Mouse (Mus musculus) forebrain, embryonic 14.5 days (tissue): Measurements from ENCODE around the gene Sox2. TPM values are rescaled to one million over a fixed set of nuclear protein-coding genes. Genes with fewer than 3 reads are reported as not detected.

Experiments used
- ATAC-seq: fragments of 200-750 bp; cut with Nextera tagmentation; 2 replicates; pipeline ENCODE4 v1.8.0; 2017; ENCODE audit warnings: mild to moderate bottlenecking, moderate library complexity
- DNase-seq: peaks from one replicate; pipeline ENCODE4 v3.0.0-alpha.2; 2015; ENCODE audit warnings: low spot score
- H3K27ac ChIP-seq: fragments of 300-500 bp; sonication (generic); 2 replicates; pipeline ENCODE4 v1.5.1; 2014; ENCODE audit warnings: low read depth, mild to moderate bottlenecking, control low read depth, low read length, moderate library complexity
- H3K27me3 ChIP-seq: fragments of 300-500 bp; sonication (generic); replicated peaks from 2 replicates; pipeline ENCODE4 v1.6.1; 2014; ENCODE audit warnings: low read length, control low read depth, mixed read lengths; ENCODE audit not compliant: control insufficient read depth, insufficient read depth
- H3K36me3 ChIP-seq: fragments of 300-500 bp; sonication (generic); 2 replicates; pipeline ENCODE4 v1.6.1; 2014; ENCODE audit warnings: low read length, control low read depth; ENCODE audit not compliant: control insufficient read depth, insufficient read depth
- H3K4me1 ChIP-seq: fragments of 300-500 bp; sonication (generic); 2 replicates; pipeline ENCODE4 v1.6.1; 2014; ENCODE audit warnings: antibody characterized with exemption, low read length, control low read depth; ENCODE audit not compliant: control insufficient read depth, insufficient read depth
- H3K4me2 ChIP-seq: fragments of 300-500 bp; sonication (generic); 2 replicates; pipeline ENCODE4 v1.6.1; 2014; ENCODE audit warnings: mild to moderate bottlenecking, control low read depth, low read length
- H3K4me3 ChIP-seq: fragments of 300-500 bp; sonication (generic); 2 replicates; pipeline ENCODE4 v1.5.1; 2014; ENCODE audit warnings: low read depth, low read length, control low read depth
- H3K9ac ChIP-seq: fragments of 300-500 bp; sonication (generic); 2 replicates; pipeline ENCODE4 v1.6.1; 2014; ENCODE audit warnings: mild to moderate bottlenecking, low read length, control low read depth, moderate library complexity
- H3K9me3 ChIP-seq: fragments of 300-500 bp; sonication (generic); replicated peaks from 2 replicates; pipeline ENCODE4 v1.6.1; 2016; ENCODE audit warnings: low read length, control low read depth, mixed read lengths; ENCODE audit not compliant: control insufficient read depth
- WGBS: fragments of 180-500 bp; shearing (Covaris S2); extraction: QIAGEN DNeasy Blood & Tissue Kit; methylation state at CpG from one replicate; pipeline ENCODE4 v1.1.7; 2014; 5-methylcytosine and 5-hydroxymethylcytosine counted together
- polyA plus RNA-seq: library from polyadenylated mRNA; unstranded; fragments of >200 nt; fragmentation: Nextera tagmentation; extraction: Ambion mirVana; gene quantifications from 2 replicates; pipeline ENCODE4 v1.2.1, GENCODE M21; 2014

Sox2 gene
- polyA plus RNA-seq, 1 experiment from 2014 or later: 32.0 TPM

DNA sequence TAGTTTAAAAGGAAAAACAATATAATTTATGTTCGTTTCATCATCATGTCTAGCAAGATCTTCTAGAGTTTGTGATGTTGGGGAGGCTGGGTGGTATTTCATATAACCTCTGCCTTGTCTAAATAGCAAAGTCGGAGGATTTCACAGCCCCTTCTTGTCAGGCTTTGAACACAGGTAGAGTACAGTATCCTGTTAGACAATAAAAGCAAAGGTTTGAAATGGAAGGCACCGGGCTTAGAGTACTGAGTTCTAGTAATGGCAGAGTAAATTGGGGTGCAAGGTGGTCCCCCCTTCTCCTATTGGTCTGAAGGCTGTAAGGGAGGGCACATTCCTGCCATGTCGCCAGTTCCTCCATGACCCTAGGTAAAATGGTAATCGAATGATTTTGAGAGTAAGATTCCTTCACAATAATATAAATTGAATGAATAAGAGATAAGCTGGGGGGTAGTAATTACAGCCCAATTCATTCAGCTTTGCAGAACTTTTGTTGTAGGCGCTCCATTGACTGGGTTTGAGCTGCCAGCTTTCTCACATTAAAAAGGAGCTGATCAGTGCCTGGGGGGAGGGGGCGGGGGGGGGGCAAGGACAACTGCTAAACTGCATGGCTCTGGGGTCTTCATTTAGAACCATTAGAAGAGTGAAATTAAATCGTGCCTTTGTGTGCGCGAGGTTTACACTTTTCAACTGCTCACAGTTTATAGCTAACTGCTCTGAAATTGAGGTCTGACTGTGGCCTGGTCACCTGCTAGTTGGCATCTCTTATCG lies 5.3 kb downstream of the Sox2 start:
- Histone ChIP-seq H3K36me3 (peaks cover 9% of the 10 kb centered on the region), H3K9ac (peak overlapping the region; percentile 89), H3K27ac (peak overlapping the region; percentile 99), H3K4me2 (peak overlapping the region; percentile 90), H3K27me3 (no peaks in the 10 kb centered on the region), H3K4me1 (peaks cover 19% of the 10 kb centered on the region), H3K9me3 (no peaks in the 10 kb centered on the region), H3K4me3 (peak overlapping the region; percentile 79)
- ATAC-seq (peak; percentile 27), DNase-seq (peak; percentile 81)
- WGBS: 3% methylated on average over 11 of the region's 11 CpGs

- Histone ChIP-seq H3K27me3 (no peaks in the 10 kb centered on the region), H3K36me3 (peaks cover 5% of the 10 kb centered on the region), H3K4me1 (peaks cover 19% of the 10 kb centered on the region), H3K27ac (peak overlapping the region; percentile 99), H3K4me3 (peak overlapping the region; percentile 79), H3K4me2 (peak overlapping the region; percentile 90), H3K9ac (peak overlapping the region; percentile 89), H3K9me3 (no peaks in the 10 kb centered on the region)
- DNase-seq: peak; percentile 65
- WGBS: under 1% methylated on average over 3 of the region's 3 CpGs
- ATAC-seq: no peak
These were observed 5.9 kb downstream of the Sox2 start for GRCm38 (mm10) chr3:34656153-34656552.

- Histone ChIP-seq H3K27ac (peak overlapping the region; percentile 99), H3K4me3 (peak overlapping the region; percentile 79), H3K27me3 (no peaks in the 10 kb centered on the region), H3K4me1 (peaks cover 19% of the 10 kb centered on the region), H3K36me3 (peaks cover 4% of the 10 kb centered on the region; the same call in 1 of the 2 replicates), H3K9me3 (no peaks in the 10 kb centered on the region), H3K9ac (peak overlapping the region; percentile 89), H3K4me2 (peak overlapping the region; percentile 90)
- DNase-seq (peak; percentile 50), ATAC-seq (no peak)
- 7% methylated on average over 23 of the region's 23 CpGs for WGBS
These were observed 6.9 kb downstream of the Sox2 start for GRCm38 (mm10) chr3:34656813-34657700.

- Histone ChIP-seq H3K4me2 (peak overlapping the region; percentile 90), H3K9me3 (no peaks in the 10 kb centered on the region), H3K27me3 (no peaks in the 10 kb centered on the region), H3K4me3 (peak overlapping the region; percentile 79), H3K9ac (peak overlapping the region; percentile 89), H3K4me1 (peaks cover 24% of the 10 kb centered on the region), H3K27ac (peak overlapping the region; percentile 99), H3K36me3 (peaks cover 4% of the 10 kb centered on the region; the same call in 1 of the 2 replicates)
- DNase-seq: peak; percentile 37
- 25% methylated on average over 2 of the region's 2 CpGs for WGBS
- no peak for ATAC-seq
These were observed 7.5 kb downstream of the Sox2 start for GRCm38 (mm10) chr3:34657701-34658090.

- ATAC-seq (no peak), DNase-seq (peak; percentile 27)
- H3K9ac ChIP-seq: peak overlapping the region; percentile 89
- WGBS: 29% methylated on average over 7 of the region's 7 CpGs
- H3K9me3 ChIP-seq: no peaks in the 10 kb centered on the region
- peak overlapping the region; percentile 99 for H3K27ac ChIP-seq
- peak overlapping the region; percentile 90 for H3K4me2 ChIP-seq
- peak overlapping the region; percentile 79 for H3K4me3 ChIP-seq
- no peaks in the 10 kb centered on the region for H3K27me3 ChIP-seq
- H3K36me3 ChIP-seq: peaks cover 4% of the 10 kb centered on the region; the same call in 1 of the 2 replicates
- H3K4me1 ChIP-seq: peaks cover 28% of the 10 kb centered on the region
These were observed 8.2 kb downstream of the Sox2 start for GRCm38 (mm10) chr3:34658241-34658965.

DNA sequence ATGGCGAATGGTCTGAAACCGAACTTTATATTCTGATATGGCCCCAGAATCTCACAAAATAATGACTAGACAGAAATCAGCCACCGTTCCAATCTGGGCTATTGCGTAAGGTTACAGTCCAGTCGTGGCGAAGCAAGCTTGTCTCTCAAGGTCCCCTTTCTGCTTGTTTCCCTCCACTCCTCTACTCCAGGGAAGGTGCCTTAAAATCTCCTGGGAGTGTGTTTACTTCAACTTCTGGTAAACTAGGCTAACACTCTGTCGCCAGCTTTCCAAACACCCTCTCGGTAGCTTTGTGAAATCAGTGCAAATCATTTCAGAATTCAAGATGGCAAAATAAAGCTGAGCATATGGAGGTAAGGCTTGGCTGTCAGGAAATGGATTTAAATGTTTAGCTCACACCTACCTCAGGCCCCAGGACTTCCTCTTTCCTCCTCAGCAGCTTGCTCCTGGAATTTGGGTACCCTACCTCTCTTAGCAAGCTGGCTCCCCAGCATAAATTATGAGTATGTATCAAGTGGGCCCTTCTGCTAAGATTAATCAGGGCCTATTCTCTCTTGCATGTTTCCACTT lies 8.8 kb downstream of the Sox2 start:
- peak overlapping the region; percentile 89 for H3K9ac ChIP-seq
- H3K4me2 ChIP-seq: peak overlapping the region; percentile 90
- H3K4me3 ChIP-seq: peak overlapping the region; percentile 79
- H3K27ac ChIP-seq: peak overlapping the region; percentile 99
- DNase-seq: peak; percentile 73
- H3K9me3 ChIP-seq: no peaks in the 10 kb centered on the region
- H3K27me3 ChIP-seq: no peaks in the 10 kb centered on the region
- peaks cover 4% of the 10 kb centered on the region; the same call in 1 of the 2 replicates for H3K36me3 ChIP-seq
- H3K4me1 ChIP-seq: peaks cover 33% of the 10 kb centered on the region
- 30% methylated on average over 8 of the region's 8 CpGs for WGBS
- no peak for ATAC-seq

GRCm38 (mm10) chr3:34659861-34660260 lies 9.7 kb downstream of the Sox2 start:
- peak overlapping the region; percentile 81 for H3K9ac ChIP-seq
- 1% methylated on average over 6 of the region's 6 CpGs for WGBS
- no peaks in the 10 kb centered on the region for H3K9me3 ChIP-seq
- no peaks in the 10 kb centered on the region for H3K27me3 ChIP-seq
- peak overlapping the region; percentile 2; the same call in 1 of the 2 replicates for H3K4me3 ChIP-seq
- peak overlapping the region; percentile 99 for H3K27ac ChIP-seq
- ATAC-seq (peak; percentile 30), DNase-seq (peak; percentile 87)
- H3K4me2 ChIP-seq: peak overlapping the region; percentile 90
- H3K36me3 ChIP-seq: peaks cover 4% of the 10 kb centered on the region; the same call in 1 of the 2 replicates
- H3K4me1 ChIP-seq: peaks cover 33% of the 10 kb centered on the region
